Mouse (Mus musculus) heart, embryonic 14.5 days (tissue): ENCODE data around the gene Prrc2b. TPM values are rescaled to one million over a fixed set of nuclear protein-coding genes. Genes with fewer than 3 reads are reported as not detected.

Experiments used
- ATAC-seq: fragments of 200-750 bp; cut with Nextera tagmentation; 2 replicates; pipeline ENCODE4 v1.8.0; 2017; ENCODE audit warnings: low read depth, moderate TSS enrichment; ENCODE audit not compliant: insufficient number of reproducible peaks, insufficient read depth, low FRiP score
- H3K27ac ChIP-seq, 2 experiments: fragments of 200-500 bp in 1 of 2; fragments of 300-500 bp in 1 of 2; sonication (generic) in 1 of 2; replicated peaks in 1 of 2; 2 replicates each; pipeline ENCODE4 v1.5.1; 2012 to 2014; ENCODE audit warnings: low read depth in 2 of 2, low read length in 2 of 2, control low read depth in 1 of 2, mild to moderate bottlenecking in 1 of 2, mixed read lengths in 1 of 2; ENCODE audit not compliant: control insufficient read depth in 1 of 2, insufficient read depth in 1 of 2
- H3K27me3 ChIP-seq: fragments of 300-500 bp; sonication (generic); 2 replicates; pipeline ENCODE4 v1.6.1; 2014; ENCODE audit warnings: mild to moderate bottlenecking, low read length, control low read depth; ENCODE audit not compliant: control insufficient read depth, insufficient read depth
- H3K36me3 ChIP-seq: fragments of 300-500 bp; sonication (generic); 2 replicates; pipeline ENCODE4 v1.6.1; 2014; ENCODE audit warnings: mild to moderate bottlenecking, control low read depth, low read length, mixed read lengths; ENCODE audit not compliant: control insufficient read depth, insufficient read depth
- H3K4me1 ChIP-seq, 2 experiments: fragments of 200-500 bp in 1 of 2; fragments of 300-500 bp in 1 of 2; sonication (generic) in 1 of 2; 2 replicates each; pipeline ENCODE4 v1.6.1; 2012 to 2014; ENCODE audit warnings: low read length in 2 of 2, control low read depth in 1 of 2, mixed read lengths in 1 of 2; ENCODE audit not compliant: control insufficient read depth in 2 of 2, insufficient read depth in 2 of 2
- H3K4me2 ChIP-seq: fragments of 300-500 bp; sonication (generic); 2 replicates; pipeline ENCODE4 v1.6.1; 2014; ENCODE audit warnings: mild to moderate bottlenecking, low read length
- H3K4me3 ChIP-seq, 2 experiments: fragments of 200-500 bp in 1 of 2; fragments of 300-500 bp in 1 of 2; sonication (generic) in 1 of 2; 2 replicates each; pipeline ENCODE4 v1.5.1; 2012 to 2014; ENCODE audit warnings: low read length in 2 of 2, mild to moderate bottlenecking in 2 of 2, control low read depth in 1 of 2, low read depth in 1 of 2, moderate library complexity in 1 of 2; ENCODE audit not compliant: control insufficient read depth in 1 of 2, insufficient read depth in 1 of 2
- H3K9ac ChIP-seq: fragments of 300-500 bp; sonication (generic); 2 replicates; pipeline ENCODE4 v1.6.1; 2014; ENCODE audit warnings: mild to moderate bottlenecking, low read length
- H3K9me3 ChIP-seq: fragments of 300-500 bp; sonication (generic); 2 replicates; pipeline ENCODE4 v1.6.1; 2016; ENCODE audit warnings: low read length, control low read depth; ENCODE audit not compliant: control insufficient read depth
- WGBS: fragments of 180-500 bp; shearing (Covaris S2); extraction: QIAGEN DNeasy Blood & Tissue Kit; methylation state at CpG from one replicate; pipeline ENCODE4 v1.1.7; 2014; 5-methylcytosine and 5-hydroxymethylcytosine counted together
- polyA plus RNA-seq: library from polyadenylated mRNA; unstranded; fragments of >200 nt; fragmentation: Nextera tagmentation; extraction: Ambion mirVana; gene quantifications from 2 replicates; pipeline ENCODE4 v1.2.1, GENCODE M21; 2014

The Prrc2b gene
- polyA plus RNA-seq, 1 experiment from 2014 or later, result 41.8 TPM

GRCm38 (mm10) chr2:32129383-32130074, 21.4 kb upstream of the Prrc2b start:
- Histone ChIP-seq H3K27ac (peak overlapping the region; percentile 93 to 95), H3K9me3 (no peaks in the 10 kb centered on the region), H3K4me1 (peaks cover 33 to 48% of the 10 kb centered on the region in 2 experiments), H3K4me3 (no peak overlapping the region), H3K4me2 (peak overlapping the region; percentile 47), H3K27me3 (no peaks in the 10 kb centered on the region), H3K9ac (peak overlapping the region; percentile 18), H3K36me3 (no peaks in the 10 kb centered on the region)
- peak; percentile 57 for ATAC-seq
- 23% methylated on average over 11 of the region's 11 CpGs for whole genome bisulfite sequencing

- Histone ChIP-seq H3K9ac (peak overlapping the region; percentile 44; the same call in 1 of the 2 replicates), H3K4me1 (peaks cover 33 to 48% of the 10 kb centered on the region in 2 experiments), H3K9me3 (no peaks in the 10 kb centered on the region), H3K4me3 (no peak overlapping the region), H3K36me3 (no peaks in the 10 kb centered on the region), H3K4me2 (peak overlapping the region; percentile 34; the same call in 1 of the 2 replicates), H3K27me3 (no peaks in the 10 kb centered on the region), H3K27ac (peak overlapping the region; percentile 86 to 93)
- WGBS, result 23% methylated on average over 6 of the region's 6 CpGs
- ATAC-seq, result no peak
Observed at GRCm38 (mm10) chr2:32130435-32130834, 20.4 kb upstream of the Prrc2b start.

GRCm38 (mm10) chr2:32131205-32131834, 19.6 kb upstream of the Prrc2b start:
- WGBS, result 8% methylated on average over 9 of the region's 9 CpGs
- Histone ChIP-seq H3K9me3 (no peaks in the 10 kb centered on the region), H3K4me1 (peaks cover 33 to 48% of the 10 kb centered on the region in 2 experiments), H3K4me3 (no peak overlapping the region), H3K27me3 (no peaks in the 10 kb centered on the region), H3K27ac (peak overlapping the region; percentile 81 to 93), H3K36me3 (no peaks in the 10 kb centered on the region), H3K9ac (peak overlapping the region; percentile 44), H3K4me2 (peak overlapping the region; percentile 34)
- ATAC-seq, result no peak

GRCm38 (mm10) chr2:32131866-32132566, 18.9 kb upstream of the Prrc2b start:
- WGBS, result 60% methylated on average over 6 of the region's 6 CpGs
- no peak overlapping the region for H3K4me3 ChIP-seq
- H3K9me3 ChIP-seq, result no peaks in the 10 kb centered on the region
- peak overlapping the region; percentile 5 to 93; a peak in 2 of 4 replicates for H3K27ac ChIP-seq
- H3K36me3 ChIP-seq, result no peaks in the 10 kb centered on the region
- H3K27me3 ChIP-seq, result no peaks in the 10 kb centered on the region
- H3K9ac ChIP-seq, result peak overlapping the region; percentile 54
- H3K4me1 ChIP-seq, result peaks cover 33 to 48% of the 10 kb centered on the region in 2 experiments
- H3K4me2 ChIP-seq, result peak overlapping the region; percentile 34; the same call in 1 of the 2 replicates
- ATAC-seq, result no peak

- WGBS, result 19% methylated on average over 12 of the region's 12 CpGs
- Histone ChIP-seq H3K9ac (peak overlapping the region; percentile 54; the same call in 1 of the 2 replicates), H3K4me3 (no peak overlapping the region), H3K36me3 (no peaks in the 10 kb centered on the region), H3K9me3 (no peaks in the 10 kb centered on the region), H3K4me2 (peak overlapping the region; percentile 21; the same call in 1 of the 2 replicates), H3K27me3 (no peaks in the 10 kb centered on the region), H3K4me1 (peaks cover 33 to 51% of the 10 kb centered on the region in 2 experiments), H3K27ac (peak overlapping the region in 1 of 2 experiments; percentile 35; a peak in 2 of 4 replicates)
- no peak for ATAC-seq
Observed at GRCm38 (mm10) chr2:32132567-32132992, 18.3 kb upstream of the Prrc2b start.

- H3K27ac ChIP-seq, result no peak overlapping the region
- H3K36me3 ChIP-seq, result no peaks in the 10 kb centered on the region
- H3K27me3 ChIP-seq, result no peaks in the 10 kb centered on the region
- H3K9ac ChIP-seq, result no peak overlapping the region
- WGBS, result 2% methylated on average over 2 of the region's 2 CpGs
- ATAC-seq, result no peak
- no peak overlapping the region for H3K4me2 ChIP-seq
- no peaks in the 10 kb centered on the region for H3K9me3 ChIP-seq
- H3K4me3 ChIP-seq, result no peak overlapping the region
- peaks cover 22 to 44% of the 10 kb centered on the region in 2 experiments for H3K4me1 ChIP-seq
Observed at GRCm38 (mm10) chr2:32134039-32134438, 16.8 kb upstream of the Prrc2b start.

GRCm38 (mm10) chr2:32137667-32138266, 13.1 kb upstream of the Prrc2b start:
- Histone ChIP-seq H3K4me1 (peaks cover 2 to 11% of the 10 kb centered on the region in 2 experiments; a peak in 3 of 4 replicates), H3K27ac (peak overlapping the region; percentile 93 to 94), H3K27me3 (no peaks in the 10 kb centered on the region), H3K4me2 (peak overlapping the region; percentile 93), H3K9me3 (no peaks in the 10 kb centered on the region), H3K9ac (peak overlapping the region; percentile 89), H3K4me3 (peak overlapping the region; percentile 68 to 79), H3K36me3 (no peaks in the 10 kb centered on the region)
- peak; percentile 93 for ATAC-seq
- WGBS, result under 1% methylated on average over 40 of the region's 40 CpGs
